Mouse (Mus musculus): Measurements from ENCODE around the gene 0610040J01Rik. TPM values are rescaled to one million over a fixed set of nuclear protein-coding genes. Genes with fewer than 3 reads are reported as not detected.
A peak's percentile ranks its signal among the peaks of the same experiment; 100 is the strongest.

The 0610040J01Rik gene
- polyA plus RNA-seq, 1 experiment from 2014 or later: 2.8 TPM

- Histone ChIP-seq H3K9ac (ENCODE audit: low read length) (no peak overlapping the region), H3K27ac (ENCODE audit: low read depth, low read length) (no peak overlapping the region), H3K4me3 (ENCODE audit: low read depth, low read length) (no peak overlapping the region), H3K36me3 (ENCODE audit: control insufficient read depth, insufficient read depth, low read length) (peaks cover 8% of the 10 kb centered on the region; the same call in 1 of the 2 replicates), H3K27me3 (replicated peaks; ENCODE audit: control insufficient read depth, insufficient read depth, low read length) (no peaks in the 10 kb centered on the region), H3K4me1 (ENCODE audit: control insufficient read depth, insufficient read depth, low read length) (0 out of 2 replicates have a peak, but pooled peaks cover 5% of the 10 kb centered on the region), H3K4me2 (ENCODE audit: low read length) (no peak overlapping the region), H3K9me3 (replicated peaks; ENCODE audit: control insufficient read depth, low read length) (no peaks in the 10 kb centered on the region)
- 81% methylated on average over 4 of the region's 4 CpGs for WGBS
- no peak for ATAC-seq
- DNase-seq (ENCODE audit: low spot score): no peak
These were observed 118.7 kb downstream of the 0610040J01Rik start for GRCm38 (mm10) chr5:63930824-63931358.

GRCm38 (mm10) chr5:63932829-63933228, 120.7 kb downstream of the 0610040J01Rik start:
- ATAC-seq: no peak; the same call in 1 of the 2 replicates
- no peaks in the 10 kb centered on the region for H3K27me3 ChIP-seq (replicated peaks; ENCODE audit: control insufficient read depth, insufficient read depth, low read length)
- no peak overlapping the region for H3K4me3 ChIP-seq (ENCODE audit: low read depth, low read length)
- H3K27ac ChIP-seq (ENCODE audit: low read depth, low read length): no peak overlapping the region
- no peaks in the 10 kb centered on the region for H3K9me3 ChIP-seq (replicated peaks; ENCODE audit: control insufficient read depth, low read length)
- no peak overlapping the region for H3K9ac ChIP-seq (ENCODE audit: low read length)
- 0 out of 2 replicates have a peak, but pooled peaks cover 5% of the 10 kb centered on the region for H3K4me1 ChIP-seq (ENCODE audit: control insufficient read depth, insufficient read depth, low read length)
- 25% methylated on average over 10 of the region's 10 CpGs for WGBS
- H3K4me2 ChIP-seq (ENCODE audit: low read length): no peak overlapping the region
- 0 out of 2 replicates have a peak, but pooled peaks cover 8% of the 10 kb centered on the region for H3K36me3 ChIP-seq (ENCODE audit: control insufficient read depth, insufficient read depth, low read length)
- peak; percentile 9 for DNase-seq (ENCODE audit: low spot score)

GRCm38 (mm10) chr5:63935581-63935980, 123.4 kb downstream of the 0610040J01Rik start:
- Histone ChIP-seq H3K9ac (ENCODE audit: low read length) (no peak overlapping the region), H3K27me3 (replicated peaks; ENCODE audit: control insufficient read depth, insufficient read depth, low read length) (no peaks in the 10 kb centered on the region), H3K4me2 (ENCODE audit: low read length) (no peak overlapping the region), H3K9me3 (replicated peaks; ENCODE audit: control insufficient read depth, low read length) (no peaks in the 10 kb centered on the region), H3K36me3 (ENCODE audit: control insufficient read depth, insufficient read depth, low read length) (0 out of 2 replicates have a peak, but pooled peaks cover 4% of the 10 kb centered on the region), H3K4me3 (ENCODE audit: low read depth, low read length) (no peak overlapping the region), H3K27ac (ENCODE audit: low read depth, low read length) (no peak overlapping the region), H3K4me1 (ENCODE audit: control insufficient read depth, insufficient read depth, low read length) (0 out of 2 replicates have a peak, but pooled peaks cover 5% of the 10 kb centered on the region)
- WGBS: 92% methylated on average over 6 of the region's 6 CpGs
- DNase-seq (ENCODE audit: low spot score) (no peak), ATAC-seq (no peak)

GRCm38 (mm10) chr5:63936740-63937139, 124.6 kb downstream of the 0610040J01Rik start:
- H3K27me3 ChIP-seq (replicated peaks; ENCODE audit: control insufficient read depth, insufficient read depth, low read length): no peaks in the 10 kb centered on the region
- no peak overlapping the region for H3K4me2 ChIP-seq (ENCODE audit: low read length)
- DNase-seq (ENCODE audit: low spot score) (no peak), ATAC-seq (no peak)
- H3K9me3 ChIP-seq (replicated peaks; ENCODE audit: control insufficient read depth, low read length): no peaks in the 10 kb centered on the region
- H3K4me3 ChIP-seq (ENCODE audit: low read depth, low read length): no peak overlapping the region
- 0 out of 2 replicates have a peak, but pooled peaks cover 5% of the 10 kb centered on the region for H3K4me1 ChIP-seq (ENCODE audit: control insufficient read depth, insufficient read depth, low read length)
- H3K27ac ChIP-seq (ENCODE audit: low read depth, low read length): no peak overlapping the region
- WGBS: 82% methylated on average over 6 of the region's 6 CpGs
- 0 out of 2 replicates have a peak, but pooled peaks cover 4% of the 10 kb centered on the region for H3K36me3 ChIP-seq (ENCODE audit: control insufficient read depth, insufficient read depth, low read length)
- no peak overlapping the region for H3K9ac ChIP-seq (ENCODE audit: low read length)

- no peaks in the 10 kb centered on the region for H3K27me3 ChIP-seq (replicated peaks; ENCODE audit: control insufficient read depth, insufficient read depth, low read length)
- H3K36me3 ChIP-seq (ENCODE audit: control insufficient read depth, insufficient read depth, low read length): 0 out of 2 replicates have a peak, but pooled peaks cover 4% of the 10 kb centered on the region
- H3K4me3 ChIP-seq (ENCODE audit: low read depth, low read length): no peak overlapping the region
- no peaks in the 10 kb centered on the region for H3K9me3 ChIP-seq (replicated peaks; ENCODE audit: control insufficient read depth, low read length)
- WGBS: 77% methylated on average over 4 of the region's 4 CpGs
- no peak overlapping the region for H3K9ac ChIP-seq (ENCODE audit: low read length)
- DNase-seq (ENCODE audit: low spot score): no peak
- no peak for ATAC-seq
- H3K27ac ChIP-seq (ENCODE audit: low read depth, low read length): no peak overlapping the region
- H3K4me1 ChIP-seq (ENCODE audit: control insufficient read depth, insufficient read depth, low read length): no peaks in the 10 kb centered on the region
- H3K4me2 ChIP-seq (ENCODE audit: low read length): no peak overlapping the region
These were observed 126.4 kb downstream of the 0610040J01Rik start for GRCm38 (mm10) chr5:63938575-63938974.

GRCm38 (mm10) chr5:63941891-63942290, 129.7 kb downstream of the 0610040J01Rik start:
- 90% methylated on average over 5 of the region's 5 CpGs for WGBS
- Histone ChIP-seq H3K36me3 (ENCODE audit: control insufficient read depth, insufficient read depth, low read length) (no peaks in the 10 kb centered on the region), H3K27me3 (replicated peaks; ENCODE audit: control insufficient read depth, insufficient read depth, low read length) (no peaks in the 10 kb centered on the region), H3K4me2 (ENCODE audit: low read length) (no peak overlapping the region), H3K9me3 (replicated peaks; ENCODE audit: control insufficient read depth, low read length) (no peaks in the 10 kb centered on the region), H3K4me3 (ENCODE audit: low read depth, low read length) (no peak overlapping the region), H3K9ac (ENCODE audit: low read length) (no peak overlapping the region), H3K4me1 (ENCODE audit: control insufficient read depth, insufficient read depth, low read length) (no peaks in the 10 kb centered on the region), H3K27ac (ENCODE audit: low read depth, low read length) (no peak overlapping the region)
- ATAC-seq (no peak), DNase-seq (ENCODE audit: low spot score) (no peak)

GRCm38 (mm10) chr5:63943291-63943690, 131.1 kb downstream of the 0610040J01Rik start:
- WGBS: 94% methylated on average over 9 of the region's 9 CpGs
- Histone ChIP-seq H3K27me3 (replicated peaks; ENCODE audit: control insufficient read depth, insufficient read depth, low read length) (no peaks in the 10 kb centered on the region), H3K27ac (ENCODE audit: low read depth, low read length) (no peak overlapping the region), H3K36me3 (ENCODE audit: control insufficient read depth, insufficient read depth, low read length) (no peaks in the 10 kb centered on the region), H3K4me2 (ENCODE audit: low read length) (no peak overlapping the region), H3K4me3 (ENCODE audit: low read depth, low read length) (no peak overlapping the region), H3K9ac (ENCODE audit: low read length) (no peak overlapping the region), H3K9me3 (replicated peaks; ENCODE audit: control insufficient read depth, low read length) (no peaks in the 10 kb centered on the region), H3K4me1 (ENCODE audit: control insufficient read depth, insufficient read depth, low read length) (no peaks in the 10 kb centered on the region)
- ATAC-seq (no peak), DNase-seq (ENCODE audit: low spot score) (no peak)

- Histone ChIP-seq H3K27ac (ENCODE audit: low read depth, low read length) (no peak overlapping the region), H3K4me2 (ENCODE audit: low read length) (no peak overlapping the region), H3K9ac (ENCODE audit: low read length) (no peak overlapping the region), H3K4me1 (ENCODE audit: control insufficient read depth, insufficient read depth, low read length) (no peaks in the 10 kb centered on the region), H3K36me3 (ENCODE audit: control insufficient read depth, insufficient read depth, low read length) (no peaks in the 10 kb centered on the region), H3K9me3 (replicated peaks; ENCODE audit: control insufficient read depth, low read length) (no peaks in the 10 kb centered on the region), H3K27me3 (replicated peaks; ENCODE audit: control insufficient read depth, insufficient read depth, low read length) (no peaks in the 10 kb centered on the region), H3K4me3 (ENCODE audit: low read depth, low read length) (no peak overlapping the region)
- WGBS: 60% methylated on average over 8 of the region's 8 CpGs
- no peak for ATAC-seq
- DNase-seq (ENCODE audit: low spot score): no peak
These were observed 135.4 kb downstream of the 0610040J01Rik start for GRCm38 (mm10) chr5:63947526-63947925.

- DNase-seq (ENCODE audit: low spot score): no peak
- Histone ChIP-seq H3K36me3 (ENCODE audit: control insufficient read depth, insufficient read depth, low read length) (no peaks in the 10 kb centered on the region), H3K9ac (ENCODE audit: low read length) (no peak overlapping the region), H3K27ac (ENCODE audit: low read depth, low read length) (no peak overlapping the region), H3K9me3 (replicated peaks; ENCODE audit: control insufficient read depth, low read length) (no peaks in the 10 kb centered on the region), H3K27me3 (replicated peaks; ENCODE audit: control insufficient read depth, insufficient read depth, low read length) (no peaks in the 10 kb centered on the region), H3K4me1 (ENCODE audit: control insufficient read depth, insufficient read depth, low read length) (no peaks in the 10 kb centered on the region), H3K4me3 (ENCODE audit: low read depth, low read length) (no peak overlapping the region), H3K4me2 (ENCODE audit: low read length) (no peak overlapping the region)
- WGBS: 50% methylated on average over 3 of the region's 3 CpGs
- ATAC-seq: no peak
These were observed 137.0 kb downstream of the 0610040J01Rik start for GRCm38 (mm10) chr5:63949195-63949594.

Measured in forebrain, embryonic 14.5 days (tissue).